Mouse (Mus musculus): ENCODE data around the gene Vsx2.

DNA sequence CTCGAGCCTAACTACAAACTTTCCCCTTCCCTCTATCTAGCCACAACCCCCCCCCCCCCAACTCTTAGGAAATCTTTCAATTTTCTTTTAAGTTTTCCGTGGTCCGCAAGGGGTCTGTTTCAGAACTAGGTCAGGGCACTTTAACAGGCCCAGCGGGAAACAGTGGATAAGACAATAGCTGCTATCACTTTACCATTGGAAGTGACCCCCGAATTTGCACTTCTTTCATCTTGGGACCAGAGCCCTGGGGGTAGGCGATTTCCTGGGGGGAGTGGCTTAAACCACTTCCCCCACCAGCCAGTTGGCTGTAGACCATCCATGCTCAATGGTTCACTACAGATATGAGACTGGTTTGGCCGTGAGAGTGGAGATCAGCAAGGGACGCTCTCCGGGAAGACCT, 71.1 kb downstream of the Vsx2 start, which contains the start of gene Vrtn:
- TF ChIP-seq CTCF (conservative IDR thresholded peaks at IDR 0.05; ENCODE audit: insufficient read depth, insufficient read length, low read depth, low read length) (no peak), POLR2A (IDR thresholded peaks at IDR 0.05; ENCODE audit: low read depth, low read length) (no peak)

Measured in kidney, adult 2 months (tissue).